Mouse (Mus musculus): ENCODE results near the gene Klra4.
"Not testable (repeated sequence)": the region's sequence is repeated elsewhere in the genome, so short reads cannot be mapped to it uniquely, and the experiment has no call there.

The Klra4 gene

DNA sequence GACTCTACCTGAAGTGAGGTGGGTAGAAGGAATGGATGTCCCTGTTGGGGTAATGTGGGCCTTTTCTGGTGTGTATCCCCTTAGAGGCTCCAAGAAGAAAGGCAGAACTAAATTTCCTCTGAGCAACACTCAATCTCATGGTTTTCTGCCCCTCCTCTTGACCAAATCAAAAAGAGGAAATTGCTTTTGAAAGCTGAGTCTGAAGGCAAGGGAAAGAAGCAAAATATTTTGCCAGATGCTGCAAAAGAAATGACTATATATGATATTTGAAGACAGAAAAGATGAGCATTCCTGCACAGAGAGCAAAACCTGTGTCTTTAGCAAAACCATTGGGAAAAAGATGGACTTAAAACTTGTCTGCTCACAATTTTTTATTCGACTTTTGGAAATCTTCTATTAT is at the start of gene Klra4:
Klra4 (minus strand) TSS at position 101 of the 400 bp plus-strand sequence.
- not testable (repeated sequence) for DNase-seq (ENCODE audit: low spot score in 2 of 2)

DNA sequence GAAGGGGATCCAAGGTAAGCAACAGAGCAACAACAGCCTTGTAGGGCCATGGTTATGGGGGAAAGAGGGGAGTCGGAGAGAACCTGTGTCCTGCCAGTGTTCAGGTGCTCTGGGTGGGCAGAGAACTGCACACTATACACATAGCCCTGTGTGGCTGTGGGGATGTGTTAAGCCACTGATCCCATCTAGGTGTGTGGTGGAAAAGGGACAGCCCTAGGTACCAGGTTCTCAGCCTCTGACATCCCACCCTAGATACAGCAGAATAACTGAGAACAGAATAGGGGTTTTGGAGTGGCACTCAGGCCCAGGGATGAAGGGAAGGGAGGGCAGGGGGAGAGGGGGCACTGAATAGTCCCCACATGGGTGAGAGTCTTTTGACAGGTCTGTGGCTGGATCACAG is 43.4 kb upstream of the Klra4 start:
- DNase-seq (ENCODE audit: low spot score in 2 of 2) = no peak

DNA sequence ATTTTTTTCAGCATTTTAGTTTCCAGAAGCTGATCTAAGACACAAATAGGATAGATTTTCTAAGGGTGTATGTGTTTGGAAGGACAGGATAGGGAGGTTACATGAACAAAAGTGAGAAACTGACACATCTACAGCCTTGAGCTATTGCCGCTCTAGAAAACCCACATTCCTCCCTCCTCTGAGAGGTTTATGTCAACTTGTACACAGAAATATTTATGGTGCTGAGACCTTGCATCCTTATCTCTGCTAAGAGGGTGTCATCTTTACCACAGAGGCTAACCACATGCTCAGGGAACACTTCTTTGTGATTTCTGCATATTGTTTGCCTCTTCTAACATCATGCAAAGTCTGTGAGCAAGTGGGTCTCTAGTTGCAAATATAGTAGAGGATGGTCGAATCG is 35.7 kb upstream of the Klra4 start:
- DNase-seq (ENCODE audit: low spot score in 2 of 2) = not testable (repeated sequence)

DNA sequence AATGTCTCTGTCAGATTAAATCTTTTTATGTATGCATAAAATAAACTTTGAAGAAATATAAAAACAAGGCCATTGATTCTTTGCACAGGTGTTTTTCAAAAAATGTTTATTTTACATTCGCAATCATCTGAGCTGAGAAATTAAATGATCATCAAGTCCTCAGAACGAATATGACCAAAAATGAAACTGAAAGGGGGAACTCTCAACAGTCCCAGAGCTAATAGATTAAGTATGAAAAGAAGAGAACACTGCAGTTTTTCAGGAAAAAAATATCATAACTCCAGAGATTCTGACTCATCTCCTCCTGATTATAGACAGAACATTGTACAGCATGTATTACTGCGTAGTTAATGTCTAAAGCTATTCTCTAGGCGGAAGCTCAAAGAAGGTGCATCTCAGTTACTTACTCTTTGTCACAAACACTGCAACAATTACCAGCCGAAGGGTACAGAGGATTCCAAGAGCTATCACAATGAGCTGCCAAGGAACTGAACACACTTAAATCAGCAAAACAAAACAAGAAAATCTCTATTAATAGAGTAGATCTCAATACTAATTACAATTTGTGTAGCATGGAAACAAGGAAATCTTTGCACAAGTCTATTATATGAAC is 25.4 kb upstream of the Klra4 start:
- DNase-seq (ENCODE audit: low spot score in 2 of 2) = no peak

DNA sequence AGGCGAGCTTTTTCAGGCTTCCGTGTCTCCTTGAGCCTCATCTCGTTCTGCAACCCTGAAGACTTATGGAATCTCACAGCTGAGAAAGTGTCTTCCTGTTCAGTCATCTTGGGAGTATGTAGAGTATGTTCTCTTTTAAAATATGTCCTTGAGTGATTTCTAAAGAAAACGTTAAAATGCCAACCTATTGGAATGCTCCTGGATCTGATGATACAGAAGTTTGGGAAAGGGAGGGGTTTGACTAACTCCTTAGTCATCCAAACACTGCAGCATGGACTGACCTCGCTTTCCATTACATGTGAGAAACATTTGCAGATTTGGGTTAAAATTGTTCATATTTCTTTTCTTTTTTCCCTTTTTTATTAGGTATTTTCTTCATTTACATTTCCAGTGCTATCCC is 1.9 kb downstream of the Klra4 start:
- DNase-seq (ENCODE audit: low spot score in 2 of 2) = no peak

DNA sequence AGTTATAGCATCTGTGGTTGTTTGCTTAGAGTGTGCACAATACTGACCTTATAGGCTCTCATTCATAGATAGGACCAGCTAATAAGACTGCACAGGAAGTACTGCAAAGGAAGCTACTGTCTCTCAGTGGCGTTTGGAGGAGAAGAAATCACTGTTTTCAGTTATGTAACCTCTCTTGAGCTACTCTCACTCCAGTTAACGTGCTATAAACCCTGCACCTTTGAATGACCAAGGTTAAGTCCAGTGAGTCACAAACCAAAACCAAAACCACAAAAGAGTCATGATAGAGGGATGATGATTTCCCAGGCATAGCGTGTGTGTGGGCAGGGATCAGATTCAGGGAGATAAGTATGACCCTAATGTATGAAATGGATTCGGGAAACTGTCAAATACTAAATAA is 31.9 kb downstream of the Klra4 start:
- DNase-seq (ENCODE audit: low spot score in 2 of 2) = not testable (repeated sequence)

DNA sequence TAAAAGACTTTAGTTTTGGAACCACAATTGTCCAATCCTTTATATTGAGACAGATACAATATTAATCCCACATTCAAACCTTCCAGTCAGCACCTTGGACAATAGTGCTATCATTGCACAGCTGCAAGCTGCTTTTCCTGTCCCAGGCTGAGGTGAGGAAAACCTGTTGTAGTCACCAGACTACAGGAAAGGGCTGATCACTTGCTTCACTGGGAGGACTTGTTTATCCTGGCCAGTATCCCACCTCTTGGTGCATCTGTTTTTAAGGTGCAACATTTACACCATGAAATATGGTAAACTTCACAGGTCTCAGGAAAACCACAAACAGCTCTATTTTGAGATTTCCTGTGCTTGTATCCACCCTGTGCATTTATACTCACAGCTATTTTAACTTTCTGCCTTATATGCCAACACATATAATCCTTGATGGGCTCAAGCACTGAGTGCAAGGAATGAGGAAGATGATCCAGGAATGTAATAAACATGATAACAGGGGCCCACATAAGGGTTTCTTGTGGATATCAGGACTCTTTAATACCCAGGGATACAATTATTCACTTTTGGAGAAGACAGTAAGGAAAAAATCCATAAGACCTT is 35.5 kb downstream of the Klra4 start:
- not testable (repeated sequence) for DNase-seq (ENCODE audit: low spot score in 2 of 2)

DNA sequence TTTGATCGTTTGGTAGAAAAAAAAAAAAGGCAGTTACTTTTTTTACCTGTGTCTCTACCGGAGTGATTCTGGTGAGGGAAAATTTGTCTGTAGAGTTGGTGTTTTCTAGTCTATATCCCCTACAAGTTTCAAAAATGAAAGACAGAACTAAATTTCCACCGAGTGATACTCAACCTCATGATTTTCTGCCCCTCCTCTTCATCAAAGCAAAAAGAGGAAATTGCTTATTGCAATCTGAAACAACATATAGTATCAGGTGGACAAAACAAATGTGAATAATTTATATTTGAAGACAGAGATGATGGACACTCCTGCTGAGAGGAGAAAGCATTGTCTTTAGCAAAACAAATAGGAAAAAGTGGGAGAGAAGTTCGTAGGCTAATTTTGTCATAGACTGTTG is 40.2 kb downstream of the Klra4 start, which contains the start of gene Klra6:
Klra6 (minus strand) TSS at position 101 of the 400 bp plus-strand sequence.
- no peak for DNase-seq (ENCODE audit: low spot score in 2 of 2)

All from right cerebral cortex, postnatal 10 days (tissue).